ENCODE assay signal across 9 mouse cellular contexts in genomic region chr2:38111655-38112351, GRCm38 (mm10).
DNase-seq lines count a peak whose midpoint lies in the region; ATAC-seq and TF ChIP-seq lines count a peak whose summit lies in the region.
"Had no signal": no experiment of that assay in that cellular context is flagged by ENCODE, and none has a peak within 500 bp of the region (broad histone marks: within the 10 kb centered on the region; RNA-seq: fewer than 3 reads in every experiment).

No protein-coding gene starts in this region.

- TF ChIP-seq POLR2A in brain, embryonic 14.5 days (IDR thresholded peaks at IDR 0.05; ENCODE audit: borderline replicate concordance, extremely low read depth, insufficient read depth, insufficient read length, poor library complexity, severe bottlenecking): no peak

- H3K4me2 ChIP-seq in intestine, embryonic 16.5 days (ENCODE audit: low read depth, low read length): no peak overlapping the region
- no peak overlapping the region for H3K4me2 ChIP-seq in intestine, postnatal 0 days (replicated peaks; ENCODE audit: low read depth)
- no peak overlapping the region for H3K4me2 ChIP-seq in heart, embryonic 16.5 days (ENCODE audit: low read depth, low read length)

- 58% methylated on average over 5 of the region's 5 CpGs for WGBS in intestine, embryonic 16.5 days
- 64% methylated on average over 5 of the region's 5 CpGs for WGBS in intestine, postnatal 0 days
- 63% methylated on average over 5 of the region's 5 CpGs for WGBS in heart, embryonic 16.5 days

- H3K9ac ChIP-seq in intestine, embryonic 16.5 days (ENCODE audit: low read depth, low read length): no peak overlapping the region
- no peak overlapping the region for H3K9ac ChIP-seq in intestine, postnatal 0 days (ENCODE audit: low read depth, low read length)
- no peak overlapping the region for H3K9ac ChIP-seq in heart, embryonic 16.5 days (ENCODE audit: low read length)

- H3K4me1 ChIP-seq in intestine, embryonic 16.5 days (ENCODE audit: control insufficient read depth, insufficient read depth, low read length): peaks cover 14% of the 10 kb centered on the region
- no peaks in the 10 kb centered on the region for H3K4me1 ChIP-seq in intestine, postnatal 0 days (replicated peaks; ENCODE audit: control insufficient read depth, insufficient read depth, low read length)
- H3K4me1 ChIP-seq in heart, embryonic 16.5 days (ENCODE audit: control insufficient read depth, insufficient read depth, low read length): peaks cover 6% of the 10 kb centered on the region

- no peak overlapping the region for H3K27ac ChIP-seq in intestine, embryonic 16.5 days (ENCODE audit: low read length)
- H3K27ac ChIP-seq in intestine, postnatal 0 days (ENCODE audit: low read depth, low read length): no peak overlapping the region
- 0 out of 2 replicates have a peak overlapping the region, but pooled peaks have one; percentile 0 for H3K27ac ChIP-seq in heart, embryonic 16.5 days (ENCODE audit: low read length)

- no peaks in the 10 kb centered on the region for H3K27me3 ChIP-seq in intestine, embryonic 16.5 days (replicated peaks; ENCODE audit: control insufficient read depth, insufficient read depth, low read length)
- H3K27me3 ChIP-seq in intestine, postnatal 0 days (replicated peaks; ENCODE audit: control insufficient read depth, insufficient read depth, low read length): no peaks in the 10 kb centered on the region
- no peaks in the 10 kb centered on the region for H3K27me3 ChIP-seq in heart, embryonic 16.5 days (ENCODE audit: control insufficient read depth, insufficient read depth, low read length)

- peak; percentile 93 for DNase-seq in brain, embryonic 14.5 days (ENCODE audit: low read depth)
- peak; percentile 10 for DNase-seq in lung, postnatal 25 days (ENCODE audit: low spot score)
- no peak for DNase-seq in adrenal gland, postnatal 4 days (ENCODE audit: low spot score in 2 of 2)
- DNase-seq in thymus, postnatal 4 days: no peak

- peak; percentile 28; the same call in 1 of the 2 replicates for ATAC-seq in intestine, embryonic 16.5 days
- no peak for ATAC-seq in intestine, postnatal 0 days
- no peak; the same call in 1 of the 2 replicates for ATAC-seq in heart, embryonic 16.5 days (replicated peaks; ENCODE audit: extremely low read depth, insufficient read depth, low FRiP score)
- no peak for ATAC-seq in cerebellum, adult (ENCODE audit: insufficient number of reproducible peaks, low FRiP score, low TSS enrichment)

- no peak overlapping the region for H3K4me3 ChIP-seq in intestine, embryonic 16.5 days (ENCODE audit: low read length)
- no peak overlapping the region for H3K4me3 ChIP-seq in intestine, postnatal 0 days (ENCODE audit: low read depth, low read length)
- H3K4me3 ChIP-seq in heart, embryonic 16.5 days (ENCODE audit: low read length): no peak overlapping the region
- H3K4me3 ChIP-seq: erythroblast, embryonic 14.5 days had no signal

- no peaks in the 10 kb centered on the region for H3K36me3 ChIP-seq in intestine, embryonic 16.5 days (ENCODE audit: control insufficient read depth, insufficient read depth, low read length)
- H3K36me3 ChIP-seq in intestine, postnatal 0 days (ENCODE audit: control insufficient read depth, insufficient read depth): no peaks in the 10 kb centered on the region
- no peaks in the 10 kb centered on the region for H3K36me3 ChIP-seq in heart, embryonic 16.5 days (ENCODE audit: control insufficient read depth, insufficient read depth)

- TF ChIP-seq CTCF in intestine, postnatal 0 days (IDR thresholded peaks at IDR 0.05; ENCODE audit: low read depth): no peak
- TF ChIP-seq CTCF in brain, embryonic 14.5 days (IDR thresholded peaks at IDR 0.05; ENCODE audit: borderline replicate concordance, extremely low read depth, insufficient read depth, insufficient read length): no peak

- H3K9me3 ChIP-seq in intestine, embryonic 16.5 days (ENCODE audit: control insufficient read depth, low read length): no peaks in the 10 kb centered on the region
- no peaks in the 10 kb centered on the region for H3K9me3 ChIP-seq in intestine, postnatal 0 days (ENCODE audit: control insufficient read depth)
- H3K9me3 ChIP-seq in heart, embryonic 16.5 days (replicated peaks; ENCODE audit: control insufficient read depth, low read length): no peaks in the 10 kb centered on the region

Comparison
In these comparisons a context has a peak if more than half of its experiments do, and no peak if none do; other contexts are left out.
1. DNase-seq: peak in brain, embryonic 14.5 days (single experiment) and lung, postnatal 25 days (single experiment); none in adrenal gland, postnatal 4 days (0 of 2) and thymus, postnatal 4 days (single experiment).